Mouse (Mus musculus): ENCODE measurements around the gene Chrna9. TPM values are rescaled to one million over a fixed set of nuclear protein-coding genes. Genes with fewer than 3 reads are reported as not detected.
A peak's percentile ranks its signal among the peaks of the same experiment; 100 is the strongest.

Gene Chrna9
- polyA plus RNA-seq, 1 experiment from 2014 or later: not detected

GRCm38 (mm10) chr5:65997813-65998212 lies 63.1 kb downstream of the Chrna9 start:
- H3K9ac ChIP-seq: no peak overlapping the region
- H3K36me3 ChIP-seq: no peaks in the 10 kb centered on the region
- no peaks in the 10 kb centered on the region for H3K9me3 ChIP-seq (replicated peaks)
- no peak overlapping the region for H3K4me2 ChIP-seq
- no peak for ATAC-seq (ENCODE audit: low read depth)
- no peaks in the 10 kb centered on the region for H3K4me1 ChIP-seq (replicated peaks)
- no peak overlapping the region for H3K27ac ChIP-seq
- H3K4me3 ChIP-seq (replicated peaks): no peak overlapping the region
- DNase-seq: no peak
- H3K27me3 ChIP-seq: no peaks in the 10 kb centered on the region

GRCm38 (mm10) chr5:65999106-65999505 lies 64.4 kb downstream of the Chrna9 start:
- no peak for ATAC-seq (ENCODE audit: low read depth)
- Histone ChIP-seq H3K27me3 (no peaks in the 10 kb centered on the region), H3K9me3 (replicated peaks) (no peaks in the 10 kb centered on the region), H3K36me3 (no peaks in the 10 kb centered on the region), H3K27ac (no peak overlapping the region), H3K9ac (no peak overlapping the region), H3K4me3 (replicated peaks) (no peak overlapping the region), H3K4me2 (no peak overlapping the region), H3K4me1 (replicated peaks) (peaks cover 5% of the 10 kb centered on the region; the same call in 1 of the 2 replicates)
- 64% methylated on average over 7 of the region's 7 CpGs for WGBS (ENCODE audit: insufficient replicate concordance)
- DNase-seq: no peak

- Histone ChIP-seq H3K9ac (no peak overlapping the region), H3K4me2 (no peak overlapping the region), H3K27ac (no peak overlapping the region), H3K27me3 (no peaks in the 10 kb centered on the region), H3K4me1 (replicated peaks) (peaks cover 11% of the 10 kb centered on the region; the same call in 1 of the 2 replicates), H3K4me3 (replicated peaks) (no peak overlapping the region), H3K36me3 (no peaks in the 10 kb centered on the region), H3K9me3 (replicated peaks) (no peaks in the 10 kb centered on the region)
- no peak for DNase-seq
- no peak for ATAC-seq (ENCODE audit: low read depth)
- 66% methylated on average over 7 of the region's 7 CpGs for WGBS (ENCODE audit: insufficient replicate concordance)
Observed at GRCm38 (mm10) chr5:66000074-66000473, 65.4 kb downstream of the Chrna9 start.

- Histone ChIP-seq H3K4me2 (no peak overlapping the region), H3K9ac (no peak overlapping the region), H3K9me3 (replicated peaks) (no peaks in the 10 kb centered on the region), H3K4me1 (replicated peaks) (peaks cover 13% of the 10 kb centered on the region; the same call in 1 of the 2 replicates), H3K4me3 (replicated peaks) (no peak overlapping the region), H3K27me3 (no peaks in the 10 kb centered on the region), H3K27ac (no peak overlapping the region), H3K36me3 (no peaks in the 10 kb centered on the region)
- DNase-seq: no peak
- WGBS (ENCODE audit: insufficient replicate concordance): 36% methylated on average over 6 of the region's 6 CpGs
- ATAC-seq (ENCODE audit: low read depth): no peak
Observed at GRCm38 (mm10) chr5:66000567-66001125, 65.9 kb downstream of the Chrna9 start.

- no peaks in the 10 kb centered on the region for H3K9me3 ChIP-seq (replicated peaks)
- 70% methylated on average over 5 of the region's 5 CpGs for WGBS (ENCODE audit: insufficient replicate concordance)
- ATAC-seq (ENCODE audit: low read depth) (no peak), DNase-seq (no peak)
- H3K36me3 ChIP-seq: no peaks in the 10 kb centered on the region
- no peak overlapping the region for H3K4me2 ChIP-seq
- no peaks in the 10 kb centered on the region for H3K27me3 ChIP-seq
- H3K9ac ChIP-seq: no peak overlapping the region
- peaks cover 13% of the 10 kb centered on the region; the same call in 1 of the 2 replicates for H3K4me1 ChIP-seq (replicated peaks)
- no peak overlapping the region for H3K27ac ChIP-seq
- no peak overlapping the region for H3K4me3 ChIP-seq (replicated peaks)
Observed at GRCm38 (mm10) chr5:66001232-66001631, 66.5 kb downstream of the Chrna9 start.

GRCm38 (mm10) chr5:66004134-66004925 lies 69.6 kb downstream of the Chrna9 start, which contains the start of gene 9130230L23Rik:
9130230L23Rik (minus strand) TSS chr5:66004285.
- Histone ChIP-seq H3K4me2 (peak within 1 kb of the TSS; percentile 46), H3K36me3 (no peaks in the 10 kb centered on the region), H3K4me3 (replicated peaks) (peak within 1 kb of the TSS; percentile 12; the same call in 1 of the 2 replicates), H3K9ac (no peak within 1 kb of the TSS), H3K9me3 (replicated peaks) (no peaks in the 10 kb centered on the region), H3K27ac (no peak within 1 kb of the TSS), H3K4me1 (replicated peaks) (peaks cover 13% of the 10 kb centered on the region; the same call in 1 of the 2 replicates), H3K27me3 (no peaks in the 10 kb centered on the region)
- no peak for DNase-seq
- ATAC-seq (ENCODE audit: low read depth): no peak
- WGBS (ENCODE audit: insufficient replicate concordance): 44% methylated on average over 14 of the region's 14 CpGs

- no peaks in the 10 kb centered on the region for H3K36me3 ChIP-seq
- no peak for DNase-seq
- no peaks in the 10 kb centered on the region for H3K27me3 ChIP-seq
- H3K9me3 ChIP-seq (replicated peaks): no peaks in the 10 kb centered on the region
- H3K4me1 ChIP-seq (replicated peaks): peaks cover 13% of the 10 kb centered on the region; the same call in 1 of the 2 replicates
- no peak for ATAC-seq (ENCODE audit: low read depth)
- WGBS (ENCODE audit: insufficient replicate concordance): 21% methylated on average over 16 of the region's 16 CpGs
- no peak overlapping the region for H3K9ac ChIP-seq
- H3K4me3 ChIP-seq (replicated peaks): peak overlapping the region; percentile 12; the same call in 1 of the 2 replicates
- H3K27ac ChIP-seq: no peak overlapping the region
- H3K4me2 ChIP-seq: peak overlapping the region; percentile 46
Observed at GRCm38 (mm10) chr5:66005041-66005678, 70.4 kb downstream of the Chrna9 start.

- DNase-seq (no peak), ATAC-seq (ENCODE audit: low read depth) (no peak)
- peaks cover 13% of the 10 kb centered on the region; the same call in 1 of the 2 replicates for H3K4me1 ChIP-seq (replicated peaks)
- H3K27me3 ChIP-seq: no peaks in the 10 kb centered on the region
- no peaks in the 10 kb centered on the region for H3K36me3 ChIP-seq
- no peak overlapping the region for H3K4me2 ChIP-seq
- H3K9ac ChIP-seq: no peak overlapping the region
- H3K27ac ChIP-seq: no peak overlapping the region
- H3K4me3 ChIP-seq (replicated peaks): no peak overlapping the region
- WGBS (ENCODE audit: insufficient replicate concordance): 66% methylated on average over 15 of the region's 15 CpGs
- no peaks in the 10 kb centered on the region for H3K9me3 ChIP-seq (replicated peaks)
Observed at GRCm38 (mm10) chr5:66008245-66008967, 73.7 kb downstream of the Chrna9 start.

GRCm38 (mm10) chr5:66013999-66014398 lies 79.3 kb downstream of the Chrna9 start:
- Histone ChIP-seq H3K27me3 (no peaks in the 10 kb centered on the region), H3K9me3 (replicated peaks) (no peaks in the 10 kb centered on the region), H3K4me3 (replicated peaks) (no peak overlapping the region), H3K4me2 (no peak overlapping the region), H3K4me1 (replicated peaks) (no peaks in the 10 kb centered on the region), H3K27ac (no peak overlapping the region), H3K36me3 (peaks cover under 1% of the 10 kb centered on the region; the same call in 1 of the 2 replicates), H3K9ac (no peak overlapping the region)
- DNase-seq: no peak
- ATAC-seq (ENCODE audit: low read depth): no peak
- 36% methylated on average over 3 of the region's 3 CpGs for WGBS (ENCODE audit: insufficient replicate concordance)

GRCm38 (mm10) chr5:66014437-66014836 lies 79.7 kb downstream of the Chrna9 start:
- H3K9me3 ChIP-seq (replicated peaks): no peaks in the 10 kb centered on the region
- no peak overlapping the region for H3K27ac ChIP-seq
- H3K4me3 ChIP-seq (replicated peaks): no peak overlapping the region
- H3K36me3 ChIP-seq: peaks cover 5% of the 10 kb centered on the region; the same call in 1 of the 2 replicates
- H3K9ac ChIP-seq: no peak overlapping the region
- H3K4me2 ChIP-seq: no peak overlapping the region
- ATAC-seq (ENCODE audit: low read depth): no peak
- no peaks in the 10 kb centered on the region for H3K27me3 ChIP-seq
- no peaks in the 10 kb centered on the region for H3K4me1 ChIP-seq (replicated peaks)
- DNase-seq: no peak
- WGBS (ENCODE audit: insufficient replicate concordance): 64% methylated on average over 2 of the region's 2 CpGs

GRCm38 (mm10) chr5:66015449-66015961 lies 80.8 kb downstream of the Chrna9 start:
- ATAC-seq (ENCODE audit: low read depth): no peak
- Histone ChIP-seq H3K9ac (no peak overlapping the region), H3K36me3 (peaks cover 10% of the 10 kb centered on the region), H3K9me3 (replicated peaks) (no peaks in the 10 kb centered on the region), H3K27me3 (no peaks in the 10 kb centered on the region), H3K4me1 (replicated peaks) (no peaks in the 10 kb centered on the region), H3K27ac (no peak overlapping the region), H3K4me3 (replicated peaks) (no peak overlapping the region), H3K4me2 (no peak overlapping the region)
- WGBS (ENCODE audit: insufficient replicate concordance): 70% methylated on average over 2 of the region's 2 CpGs
- no peak for DNase-seq
